Mouse (Mus musculus) testis, adult 2 months (tissue): ENCODE measurements around the gene Neurl1a.

Experiments used
- CTCF ChIP-seq: fragments of 200-500 bp; IDR thresholded peaks from 2 replicates; pipeline ENCODE4 v1.5.1; 2012; ENCODE audit warnings: low read depth, mild to moderate bottlenecking, inconsistent platforms, low read length, moderate library complexity; ENCODE audit not compliant: control insufficient read depth, insufficient read depth, insufficient replicate concordance
- POLR2A ChIP-seq: fragments of 200-500 bp; IDR thresholded peaks from 2 replicates; pipeline ENCODE4 v1.6.1; 2012; ENCODE audit warnings: low read depth, mild to moderate bottlenecking, inconsistent platforms, low read length, moderate library complexity; ENCODE audit not compliant: control insufficient read depth

- TF ChIP-seq POLR2A (no peak), CTCF (no peak)
Measured at GRCm38 (mm10) chr19:47161669-47162068, 17.0 kb upstream of the Neurl1a start.
